Mouse (Mus musculus) A20 (cell line): ENCODE results near the gene Dao.

ENCODE experiments used
- DNase-seq: peaks from one replicate; pipeline ENCODE4 v3.0.0-alpha.2; 2011; ENCODE audit warnings: low read depth, low spot score

Gene Dao

GRCm38 (mm10) chr5:114067982-114068381 is 64.5 kb downstream of the Dao start:
- DNase-seq, result no peak

- DNase-seq, result no peak
Measured at GRCm38 (mm10) chr5:114070858-114071257, 67.4 kb downstream of the Dao start.

- no peak for DNase-seq
Measured at GRCm38 (mm10) chr5:114072262-114072661, 68.8 kb downstream of the Dao start.
